Mouse (Mus musculus): Measurements from ENCODE around the gene Spock1. TPM values are rescaled to one million over a fixed set of nuclear protein-coding genes. Genes with fewer than 3 reads are reported as not detected.

The Spock1 gene
- total RNA-seq, 2 experiments from 2014 or later, result 269 to 271 TPM

DNA sequence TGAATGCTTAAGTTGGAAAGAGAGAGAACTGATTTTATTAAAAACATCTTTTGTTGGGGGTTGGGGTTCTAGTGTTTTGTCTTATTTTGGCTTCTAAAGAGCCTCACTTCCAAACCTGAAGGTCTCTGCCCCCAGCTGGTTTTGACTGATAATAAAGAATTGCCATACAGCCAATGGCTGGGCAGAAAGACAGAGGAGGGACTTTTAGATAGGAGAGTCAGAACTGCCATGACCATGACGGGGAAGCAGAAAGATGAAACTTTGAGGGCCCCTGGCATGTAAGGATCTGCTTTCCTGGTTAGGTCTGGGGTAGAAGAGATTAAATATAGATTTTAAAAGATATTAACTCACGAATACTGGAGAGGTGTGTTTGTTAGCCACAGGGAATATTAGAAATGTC, 96.9 kb downstream of the Spock1 start:
- DNase-seq (ENCODE audit: low spot score in 2 of 2), result no peak
- intact Hi-C loops (cut with DNase I), result no loop called here

DNA sequence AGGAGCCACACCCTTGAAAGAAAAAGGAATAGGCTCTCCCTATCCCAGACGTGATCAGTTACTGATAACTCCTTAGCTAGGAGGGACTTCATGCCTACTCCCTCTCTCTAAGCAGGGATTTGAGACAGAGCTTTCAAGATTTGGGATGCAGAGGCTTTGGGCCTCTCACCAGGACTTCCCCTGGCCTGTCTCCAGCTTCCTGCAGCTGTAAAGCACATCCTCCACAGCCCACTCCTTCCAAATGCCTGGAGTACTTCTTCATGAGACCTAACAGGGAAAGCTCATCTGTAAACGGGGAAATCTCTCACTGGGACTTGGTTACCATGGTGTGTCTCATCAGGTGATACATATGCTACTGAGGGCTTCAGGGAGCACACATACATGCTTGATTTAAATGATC, 97.3 kb downstream of the Spock1 start:
- intact Hi-C loops (cut with DNase I), result no loop called here
- no peak for DNase-seq (ENCODE audit: low spot score in 2 of 2)

DNA sequence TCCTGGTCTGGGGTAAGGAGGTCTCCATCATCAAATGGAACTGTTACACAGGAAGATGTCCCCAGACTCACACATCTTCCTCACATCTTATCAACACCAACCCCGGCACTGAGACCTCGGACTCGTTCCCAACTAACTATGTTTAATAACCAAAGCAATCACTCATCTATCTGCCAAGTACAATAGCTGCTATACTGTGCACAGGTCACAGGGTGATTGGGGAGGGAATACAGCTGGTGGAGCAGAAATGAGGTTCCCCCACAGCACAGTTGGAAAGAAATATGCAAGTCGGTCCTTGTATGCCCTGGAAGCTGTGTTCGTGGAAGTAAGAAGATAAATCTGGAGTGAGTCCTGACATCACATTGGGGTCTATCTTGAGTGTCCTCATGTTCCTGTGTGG, 98.0 kb downstream of the Spock1 start:
- intact Hi-C loops (cut with DNase I), result no loop called here
- DNase-seq (ENCODE audit: low spot score in 2 of 2), result no peak

DNA sequence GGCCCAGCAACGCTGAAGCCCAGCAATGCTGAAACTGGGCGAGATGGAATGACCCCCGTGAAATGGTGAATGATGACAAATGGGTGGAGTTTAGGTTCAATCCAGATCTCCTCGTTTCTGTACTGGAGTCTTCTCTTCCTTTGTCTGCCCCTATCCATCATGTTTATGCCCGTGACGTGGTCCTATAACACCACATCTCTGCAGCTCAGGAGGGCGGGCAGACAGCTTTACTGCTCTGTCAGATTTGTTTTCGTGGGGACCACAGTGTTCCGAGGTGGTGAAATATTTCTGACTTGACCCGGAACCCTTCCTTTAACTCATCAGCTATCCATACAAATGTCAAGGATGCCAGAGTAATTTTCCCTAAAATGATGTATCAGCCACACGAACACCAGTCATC, 98.5 kb downstream of the Spock1 start:
- intact Hi-C loops (cut with DNase I), result no loop called here
- DNase-seq (ENCODE audit: low spot score in 2 of 2), result no peak

DNA sequence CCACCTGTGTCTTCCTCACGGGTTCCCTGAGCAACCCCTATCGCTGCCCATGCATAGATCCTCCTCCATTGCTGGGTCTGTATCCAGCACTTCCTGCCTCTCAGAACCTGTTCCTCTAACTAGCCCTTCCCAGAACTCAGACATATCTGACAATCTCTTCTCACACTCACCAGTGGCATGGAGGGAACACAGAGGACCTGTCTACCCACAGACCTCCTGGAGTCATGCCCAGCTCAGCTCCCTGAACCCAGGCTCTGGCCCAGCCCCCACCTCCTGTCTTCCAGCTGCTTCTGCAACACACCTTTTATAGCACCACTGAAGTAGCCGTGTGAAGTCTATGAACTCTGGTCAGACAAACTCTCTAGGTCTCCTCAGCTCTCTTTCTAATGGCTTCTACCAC, 101.3 kb downstream of the Spock1 start:
- no peak for DNase-seq (ENCODE audit: low spot score in 2 of 2)
- intact Hi-C loops (cut with DNase I), result no loop called here

DNA sequence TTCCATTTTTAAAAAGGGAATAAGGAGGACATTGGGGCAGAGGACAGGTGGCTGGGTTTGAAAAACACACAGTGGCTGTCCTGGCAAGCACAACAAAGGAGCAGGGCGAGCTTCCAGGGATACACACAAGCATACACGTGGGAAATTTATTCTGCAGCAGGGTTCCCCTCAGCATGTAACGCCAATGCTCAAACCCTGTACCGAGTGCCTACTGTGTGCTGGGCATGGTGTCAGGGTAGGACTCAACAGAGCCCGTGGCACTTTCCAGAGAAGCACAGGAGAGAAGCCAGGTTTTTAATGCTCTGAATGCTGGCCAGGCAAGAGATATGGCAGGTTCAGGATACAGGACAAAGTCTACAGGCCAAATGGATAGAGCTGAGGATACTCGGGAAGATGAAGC, 101.8 kb downstream of the Spock1 start:
- intact Hi-C loops (cut with DNase I), result no loop called here
- DNase-seq (ENCODE audit: low spot score in 2 of 2), result no peak

DNA sequence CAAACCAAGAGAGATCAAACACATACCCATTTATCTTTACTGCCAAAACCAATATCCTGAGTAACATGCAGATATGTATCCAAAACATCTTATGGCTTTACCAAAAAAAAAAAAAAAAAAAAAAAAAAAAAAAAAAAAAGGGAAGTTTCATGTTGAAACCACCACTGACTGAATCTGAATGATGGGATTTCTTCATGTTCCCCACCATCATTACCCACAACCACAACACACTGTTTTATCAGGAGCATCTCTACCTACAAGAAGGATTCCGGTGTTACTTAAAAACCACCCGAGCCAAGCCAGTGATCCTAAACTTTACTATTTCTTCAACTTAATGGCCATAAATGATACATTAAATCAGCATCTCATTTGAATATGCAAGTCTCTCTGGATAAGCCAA, 109.5 kb downstream of the Spock1 start:
- intact Hi-C loops (cut with DNase I), result no loop called here

DNA sequence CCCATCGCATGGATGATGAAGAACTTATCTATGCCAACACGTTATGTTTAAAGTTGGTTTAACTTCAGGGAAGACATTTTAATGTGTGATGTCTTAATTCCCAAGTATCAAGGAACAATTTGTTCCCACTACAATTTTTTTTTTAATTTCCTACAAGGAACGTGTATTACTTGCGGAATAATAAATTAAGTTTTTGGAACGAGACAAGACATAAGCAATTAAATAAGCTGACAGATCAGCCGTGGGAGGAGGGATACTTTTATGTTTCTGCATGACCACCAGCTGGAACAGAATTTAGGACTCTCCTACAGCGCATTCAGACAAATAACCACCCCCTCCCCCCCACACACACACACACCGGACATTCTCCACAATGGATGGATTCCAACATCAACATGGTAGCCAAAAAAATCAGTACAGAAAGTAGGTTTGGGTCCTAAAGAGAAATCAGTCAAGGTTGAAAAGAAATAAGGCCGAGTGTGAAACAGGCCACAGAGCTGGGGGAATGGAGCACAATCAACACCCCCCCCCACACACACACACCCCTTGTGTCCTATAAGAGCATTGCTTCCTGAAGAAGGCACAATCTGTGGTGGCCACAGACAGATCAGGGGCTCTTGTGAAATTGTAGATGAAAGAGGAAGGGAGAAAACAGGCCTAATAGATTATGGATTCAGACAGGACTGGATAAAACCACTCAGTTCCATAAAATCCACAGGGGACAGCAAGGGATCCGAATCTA, 111.0 kb downstream of the Spock1 start:
- intact Hi-C loops (cut with DNase I), result no loop called here
- no peak for DNase-seq (ENCODE audit: low spot score in 2 of 2)

More for the DNA sequence above, 109.5 kb downstream of the Spock1 start:
- no peak for DNase-seq (ENCODE audit: low spot score in 2 of 2)

DNA sequence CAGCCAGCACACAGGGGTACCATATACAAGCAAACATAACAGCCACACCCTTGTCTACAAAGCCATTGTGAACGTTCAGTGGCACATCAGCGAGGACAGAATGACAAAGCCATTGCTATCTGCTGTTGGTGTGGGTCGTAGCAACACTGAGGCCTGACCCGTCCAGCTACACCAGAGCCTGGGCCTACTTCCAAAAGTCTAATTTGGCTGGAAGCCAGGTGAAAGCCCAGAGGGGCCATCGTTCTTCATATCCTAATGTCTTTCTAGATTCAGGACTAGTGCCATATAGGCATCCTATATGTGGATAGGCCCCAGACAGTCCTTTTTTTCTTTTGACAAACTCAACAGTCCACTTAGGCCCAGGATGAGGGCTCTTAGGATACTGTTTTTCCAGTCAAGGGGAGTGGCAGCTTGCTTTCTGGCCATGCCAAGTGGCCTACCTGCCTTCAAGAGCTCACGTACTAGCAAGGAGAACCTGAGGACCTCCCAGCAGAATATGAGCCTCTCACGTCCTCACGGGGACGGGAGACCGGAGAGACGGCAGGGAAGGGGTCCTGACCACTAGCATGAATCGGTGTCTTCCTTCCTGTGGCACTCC, 114.4 kb downstream of the Spock1 start:
- intact Hi-C loops (cut with DNase I), result no loop called here
- DNase-seq (ENCODE audit: low spot score in 2 of 2), result no peak

DNA sequence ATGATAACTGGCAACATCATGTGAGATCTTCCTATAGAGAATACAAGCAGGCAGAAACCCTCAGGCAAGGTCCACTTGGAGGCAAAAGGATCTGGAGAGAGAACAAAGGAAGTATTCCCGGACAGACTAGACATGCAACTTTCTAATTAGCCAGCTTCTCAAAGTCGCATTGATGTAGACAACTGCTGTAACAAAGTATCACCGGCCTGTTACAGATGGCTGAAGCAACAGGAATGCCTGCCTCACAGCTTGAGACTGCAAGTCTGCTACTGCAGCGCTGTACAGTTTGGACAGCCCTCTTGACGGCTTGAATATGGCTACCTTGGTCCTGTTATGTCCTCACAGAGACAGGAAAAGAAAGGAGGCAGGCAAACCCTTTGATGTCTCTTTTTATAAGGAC, 118.3 kb downstream of the Spock1 start:
- intact Hi-C loops (cut with DNase I), result no loop called here
- DNase-seq (ENCODE audit: low spot score in 2 of 2), result no peak

DNA sequence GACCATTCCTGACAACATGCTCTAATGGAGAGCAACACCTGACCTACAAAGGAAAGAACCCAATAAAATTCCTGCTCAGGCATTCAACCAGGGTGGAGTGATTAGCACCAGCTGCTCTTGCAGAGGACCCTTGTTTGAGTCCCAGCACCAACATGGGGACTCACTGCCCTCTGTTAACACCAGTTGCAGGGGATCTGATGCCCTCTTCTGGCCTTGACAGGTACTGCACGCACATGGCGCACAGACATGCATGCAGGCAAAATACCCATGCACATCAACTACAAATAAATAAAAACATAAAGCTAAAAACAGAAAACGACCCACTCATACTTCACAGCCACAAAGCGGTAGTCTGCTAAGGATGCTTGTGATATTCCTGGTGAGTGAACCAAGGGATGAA, 119.8 kb downstream of the Spock1 start:
- no peak for DNase-seq (ENCODE audit: low spot score in 2 of 2)
- intact Hi-C loops (cut with DNase I), result no loop called here

DNA sequence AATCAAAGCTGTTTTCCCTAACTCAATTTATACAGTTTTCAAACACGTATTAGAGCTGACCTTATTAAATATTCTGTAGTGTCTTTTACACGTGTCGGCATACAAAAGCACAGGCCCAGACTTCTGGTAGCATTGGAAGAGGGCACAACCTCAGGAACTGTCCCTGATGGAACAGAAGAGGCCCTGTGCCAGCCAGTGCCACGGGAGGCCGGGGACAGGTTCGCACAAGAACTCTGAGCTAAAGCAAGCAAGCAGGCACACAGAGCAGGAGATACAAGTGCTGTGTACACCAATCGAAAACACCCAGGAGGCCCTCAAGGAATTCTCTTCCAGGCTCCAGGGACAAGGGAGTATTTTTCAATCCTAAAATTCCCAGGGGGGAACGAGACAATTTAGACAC, 121.9 kb downstream of the Spock1 start:
- intact Hi-C loops (cut with DNase I), result no loop called here
- DNase-seq (ENCODE audit: low spot score in 2 of 2), result no peak

DNA sequence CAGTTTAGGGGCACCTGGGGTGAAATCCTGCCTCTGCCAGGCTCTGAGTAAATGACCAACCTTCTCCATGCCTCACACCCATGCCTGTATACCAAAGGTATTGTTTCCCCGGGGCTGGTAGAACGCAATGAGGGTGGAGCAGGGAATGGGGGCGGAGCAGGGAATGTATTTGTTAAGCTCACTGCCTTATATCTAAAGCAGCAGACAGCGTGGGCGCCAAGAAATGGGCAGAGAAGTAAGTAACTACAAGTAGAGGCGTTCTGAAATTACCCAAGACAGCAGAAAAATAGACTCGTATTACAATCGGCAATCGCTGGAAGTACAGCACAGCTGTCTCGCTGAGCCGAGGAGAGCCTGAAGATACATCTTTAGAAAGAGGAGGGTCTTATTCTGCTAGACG, 125.2 kb downstream of the Spock1 start:
- intact Hi-C loops (cut with DNase I), result loop anchor here (5.0 kb wide), 1 partner anchor 124 kb away; the partner anchor contains the start of gene Spock1
- peak; percentile 59 to 88 for DNase-seq (ENCODE audit: low spot score in 2 of 2)

DNA sequence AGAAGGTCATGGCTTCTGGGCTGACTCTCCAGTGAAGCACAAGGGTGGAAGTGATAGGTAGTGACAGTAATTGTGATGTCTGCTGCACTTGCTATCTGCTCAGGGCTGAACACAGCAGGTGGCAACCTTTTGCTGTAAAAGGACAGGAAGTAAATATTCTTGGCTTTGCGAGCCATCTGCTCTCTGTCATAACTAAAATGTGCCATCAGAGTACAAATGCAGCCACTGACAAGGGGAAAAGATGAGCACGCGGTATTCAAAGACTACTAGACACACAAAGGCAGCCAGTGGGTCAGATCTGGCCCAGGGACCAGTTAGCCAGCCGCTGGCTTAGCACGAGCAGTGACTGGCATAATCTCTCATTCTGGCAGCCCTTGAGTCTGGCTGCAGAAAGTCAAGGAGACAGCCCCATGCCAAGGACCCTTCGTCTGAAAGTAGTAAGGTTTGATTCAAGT, 126.0 kb downstream of the Spock1 start:
- intact Hi-C loops (cut with DNase I), result loop anchor here (5.0 kb wide), 1 partner anchor 125 kb away; the partner anchor contains the start of gene Spock1
- DNase-seq (ENCODE audit: low spot score in 2 of 2), result no peak

DNA sequence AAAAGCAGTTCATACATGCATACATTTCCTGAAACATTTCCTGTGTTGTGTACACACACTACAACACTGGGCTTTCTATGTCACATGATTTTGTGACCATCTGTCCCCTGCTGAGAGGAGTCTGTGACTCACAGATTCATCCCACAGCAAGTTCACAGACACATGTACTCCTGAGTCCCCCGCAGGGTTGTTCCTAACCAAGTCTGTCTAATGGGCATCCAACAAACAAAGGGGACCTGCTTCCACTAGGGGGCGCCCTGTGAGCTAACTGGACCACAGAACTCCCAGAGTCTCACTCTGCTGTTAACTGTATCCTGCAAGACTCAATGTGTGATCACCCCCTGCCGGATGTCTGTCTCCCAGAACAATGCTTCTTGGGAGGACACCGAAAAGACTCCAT, 129.0 kb downstream of the Spock1 start:
- peak in 1 of 2 experiments; percentile 67 for DNase-seq (ENCODE audit: low spot score in 2 of 2)
- intact Hi-C loops (cut with DNase I), result no loop called here

DNA sequence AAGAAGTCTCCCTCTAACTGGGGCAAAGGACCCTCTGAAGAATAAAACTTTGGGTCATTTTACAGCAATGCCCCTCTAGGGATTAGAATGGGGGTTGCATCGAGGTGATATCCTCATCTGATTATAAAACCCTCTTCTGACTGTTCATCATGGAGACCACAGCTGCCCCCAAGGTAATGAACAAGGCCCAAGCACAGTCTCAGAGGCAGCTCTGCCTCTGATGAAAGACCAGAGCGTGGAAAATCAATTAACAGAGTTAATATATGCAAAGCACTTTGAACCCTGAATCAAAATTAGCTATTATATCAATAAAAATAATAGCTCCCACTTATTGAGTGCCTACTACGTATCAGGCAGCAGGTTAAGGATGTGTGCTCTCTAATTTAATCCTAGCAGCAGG, 129.6 kb downstream of the Spock1 start:
- intact Hi-C loops (cut with DNase I), result no loop called here
- DNase-seq (ENCODE audit: low spot score in 2 of 2), result no peak

DNA sequence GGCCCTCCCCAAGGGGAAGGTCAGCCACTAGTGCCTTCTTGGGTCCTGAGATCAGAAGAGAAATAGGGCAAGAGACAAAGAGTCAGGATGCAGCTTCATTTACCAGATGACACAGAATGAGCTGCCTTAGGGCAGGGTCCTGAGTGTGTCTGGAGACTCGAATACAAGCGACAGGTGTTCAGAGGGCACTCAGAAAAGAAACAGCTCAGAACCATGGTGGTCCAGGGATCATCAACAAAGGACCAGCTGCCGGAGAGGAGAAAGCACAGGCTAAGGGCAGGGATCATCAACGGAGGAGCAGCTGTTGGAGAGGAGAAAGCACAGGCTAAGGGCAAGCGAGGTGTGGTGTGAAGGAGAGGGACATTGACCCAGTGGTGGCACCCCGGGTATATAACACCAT, 136.1 kb downstream of the Spock1 start:
- intact Hi-C loops (cut with DNase I), result no loop called here
- DNase-seq (ENCODE audit: low spot score in 2 of 2), result no peak

DNA sequence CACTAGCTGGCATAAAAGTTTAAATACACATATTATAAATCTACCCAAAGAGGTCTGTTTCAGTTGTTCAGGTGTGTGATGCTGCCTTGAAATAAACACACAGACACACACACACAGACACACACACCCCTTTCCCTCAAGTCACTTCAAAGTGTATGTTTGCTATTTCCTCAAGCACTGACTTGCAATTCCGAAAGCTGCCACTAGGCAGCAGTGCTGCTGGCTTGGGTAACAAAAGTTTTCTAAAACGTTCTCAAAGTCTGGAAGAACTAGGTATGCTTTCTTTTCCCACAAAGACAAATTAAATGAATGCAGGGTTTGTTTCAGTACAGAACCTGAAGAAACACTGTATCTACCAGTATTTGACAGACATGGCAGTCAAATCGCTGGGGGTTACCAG, 141.4 kb downstream of the Spock1 start:
- intact Hi-C loops (cut with DNase I), result loop anchor here (5.0 to 10.0 kb wide), 3 partner anchors 66 to 482 kb away; partner anchors contain the start of gene Spock1
- no peak for DNase-seq (ENCODE audit: low spot score in 2 of 2)

DNA sequence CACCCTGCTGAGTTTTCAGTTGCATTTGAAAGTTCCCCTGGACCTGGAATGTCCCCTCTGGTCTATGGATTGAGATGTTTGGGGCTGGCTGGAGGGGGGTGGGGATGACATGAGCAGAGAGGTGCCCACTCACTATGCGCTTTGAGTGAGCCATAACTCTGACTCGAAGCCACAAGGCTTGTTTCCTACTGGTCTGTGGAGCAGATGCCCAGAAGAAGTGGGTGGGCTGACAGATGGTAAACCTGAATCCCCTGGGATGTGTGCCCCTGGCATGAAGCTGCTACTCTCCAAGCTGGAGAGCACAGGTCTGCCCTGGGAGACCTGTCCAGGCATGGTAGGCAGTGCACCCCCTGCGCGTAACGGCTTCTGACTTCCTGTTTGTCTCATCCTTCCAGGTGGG, 147.0 kb downstream of the Spock1 start:
- intact Hi-C loops (cut with DNase I), result loop anchor here (10.0 kb wide), 1 partner anchor 476 kb away; no protein-coding TSS in a partner anchor
- peak in 1 of 2 experiments; percentile 81 for DNase-seq (ENCODE audit: low spot score in 2 of 2)

DNA sequence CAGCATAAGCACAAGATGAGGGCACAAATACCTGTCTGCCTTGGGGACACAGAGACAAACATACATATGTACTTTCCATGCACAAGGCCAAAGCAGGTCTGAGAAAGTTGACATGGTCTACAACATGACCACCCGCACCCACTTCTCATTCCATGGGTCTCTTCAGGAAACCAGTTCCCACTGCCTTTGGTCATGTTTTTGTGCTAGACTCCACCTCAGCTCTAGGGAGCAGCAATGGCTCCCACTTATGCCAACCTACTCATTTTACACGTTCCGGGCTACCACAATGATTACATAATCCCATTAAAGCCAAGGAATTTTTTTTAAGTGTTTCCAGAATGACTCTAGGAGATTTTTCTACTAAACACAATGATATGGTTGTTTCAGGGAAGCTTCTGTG, 147.5 kb downstream of the Spock1 start:
- intact Hi-C loops (cut with DNase I), result loop anchor here (10.0 kb wide), 1 partner anchor 476 kb away; no protein-coding TSS in a partner anchor
- DNase-seq (ENCODE audit: low spot score in 2 of 2), result peak in 1 of 2 experiments; percentile 57

DNA sequence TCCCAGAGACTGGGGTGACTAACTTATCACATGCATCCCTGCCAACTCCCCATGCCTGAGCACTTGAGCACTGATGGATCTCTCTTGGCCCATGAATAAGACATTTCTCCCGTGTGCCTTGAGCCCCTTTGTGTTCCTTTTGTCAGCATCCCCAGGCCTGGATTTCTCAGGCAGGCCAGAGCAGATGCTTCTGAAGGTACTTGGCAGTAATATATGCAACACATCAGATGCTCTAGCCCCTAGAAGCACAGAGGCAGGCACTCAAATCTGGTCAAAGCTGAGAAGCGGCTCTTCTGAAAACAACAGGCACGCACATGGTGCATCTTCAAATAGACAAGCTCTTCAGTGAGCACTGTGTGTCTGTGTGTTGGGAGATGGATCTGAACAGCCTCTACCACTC, 151.8 kb downstream of the Spock1 start:
- intact Hi-C loops (cut with DNase I), result no loop called here
- peak in 1 of 2 experiments; percentile 76 for DNase-seq (ENCODE audit: low spot score in 2 of 2)
